Mouse (Mus musculus) liver, postnatal 0 days (tissue): ENCODE data around the gene 1700102P08Rik. TPM values are rescaled to one million over a fixed set of nuclear protein-coding genes. Genes with fewer than 3 reads are reported as not detected.
A peak's percentile ranks its signal among the peaks of the same experiment; 100 is the strongest.

Experiments
- ATAC-seq: fragments of 200-750 bp; cut with Nextera tagmentation; 2 replicates; pipeline ENCODE4 v1.8.0; 2017; ENCODE audit warnings: mild to moderate bottlenecking, moderate library complexity
- DNase-seq: peaks from one replicate; pipeline ENCODE4 v3.0.0-alpha.2; 2016
- H3K27ac ChIP-seq: fragments of 300-500 bp; sonication (generic); 2 replicates; pipeline ENCODE4 v1.5.1; 2014; ENCODE audit warnings: antibody characterized with exemption, moderate library complexity, mild to moderate bottlenecking, low read depth
- H3K27me3 ChIP-seq: fragments of 300-500 bp; sonication (generic); 2 replicates; pipeline ENCODE4 v1.6.1; 2014; ENCODE audit warnings: low read length, control low read depth, mixed read lengths; ENCODE audit not compliant: insufficient read depth
- H3K36me3 ChIP-seq: fragments of 300-500 bp; sonication (generic); replicated peaks from 2 replicates; pipeline ENCODE4 v1.6.1; 2014; ENCODE audit warnings: mild to moderate bottlenecking, control low read depth, low read length, moderate library complexity, mixed read lengths; ENCODE audit not compliant: insufficient read depth
- H3K4me1 ChIP-seq: fragments of 300-500 bp; sonication (generic); 2 replicates; pipeline ENCODE4 v1.6.1; 2014; ENCODE audit warnings: antibody characterized with exemption, mild to moderate bottlenecking, control low read depth; ENCODE audit not compliant: insufficient read depth
- H3K4me2 ChIP-seq: fragments of 300-500 bp; sonication (generic); 2 replicates; pipeline ENCODE4 v1.6.1; 2014; ENCODE audit warnings: low read depth, mild to moderate bottlenecking, low read length, moderate library complexity, mixed read lengths
- H3K4me3 ChIP-seq: fragments of 300-500 bp; sonication (generic); 2 replicates; pipeline ENCODE4 v1.5.1; 2014; ENCODE audit warnings: low read depth, low read length
- H3K9ac ChIP-seq: fragments of 300-500 bp; sonication (generic); replicated peaks from 2 replicates; pipeline ENCODE4 v1.6.1; 2014; ENCODE audit warnings: mild to moderate bottlenecking, moderate library complexity
- H3K9me3 ChIP-seq: fragments of 300-500 bp; sonication (generic); 2 replicates; pipeline ENCODE4 v1.6.1; 2016; ENCODE audit warnings: mild to moderate bottlenecking, control low read depth, low read length, mixed read lengths
- CTCF ChIP-seq: sonication (generic); IDR thresholded peaks from 2 replicates; pipeline ENCODE4 v1.5.1; 2016; ENCODE audit warnings: antibody characterized with exemption, low read depth
- EP300 ChIP-seq: IDR thresholded peaks from 2 replicates; pipeline ENCODE4 v1.6.1; 2016; ENCODE audit warnings: antibody characterized with exemption, low read depth, mild to moderate bottlenecking
- WGBS: fragments of 180-500 bp; shearing (Covaris S2); extraction: QIAGEN DNeasy Blood & Tissue Kit; methylation state at CpG from one replicate; pipeline ENCODE4 v1.1.7; 2014; ENCODE audit not compliant: insufficient replicate concordance; 5-methylcytosine and 5-hydroxymethylcytosine counted together
- polyA plus RNA-seq: library from polyadenylated mRNA; unstranded; fragments of >200 nt; fragmentation: Nextera tagmentation; extraction: Ambion mirVana; gene quantifications from 2 replicates; pipeline ENCODE4 v1.2.1, GENCODE M21; 2015

1700102P08Rik gene
- 0.14 and 0.22 TPM in 2 replicates for polyA plus RNA-seq

- DNase-seq: no peak
- Histone ChIP-seq H3K4me2 (no peak within 1 kb of the TSS), H3K27me3 (no peaks in the 10 kb centered on the region), H3K36me3 (peaks cover 42% of the 10 kb centered on the region), H3K4me3 (no peak within 1 kb of the TSS), H3K4me1 (no peaks in the 10 kb centered on the region), H3K9ac (no peak within 1 kb of the TSS), H3K27ac (no peak within 1 kb of the TSS), H3K9me3 (no peaks in the 10 kb centered on the region)
- ATAC-seq: no peak
- WGBS: 82% methylated on average over 18 of the region's 18 CpGs
- TF ChIP-seq CTCF (no peak), EP300 (no peak)
Observed at GRCm38 (mm10) chr9:108392676-108393075, at the start of gene 1700102P08Rik. Gene 1700102P08Rik, plus strand, starts transcription at chr9:108392805.

- H3K9ac ChIP-seq: peak overlapping the region; percentile 36
- H3K36me3 ChIP-seq: peaks cover 17% of the 10 kb centered on the region
- no peaks in the 10 kb centered on the region for H3K9me3 ChIP-seq
- TF ChIP-seq EP300 (no peak), CTCF (no peak)
- ATAC-seq (no peak), DNase-seq (no peak)
- no peaks in the 10 kb centered on the region for H3K27me3 ChIP-seq
- WGBS: 56% methylated on average over 3 of the region's 3 CpGs
- H3K4me3 ChIP-seq: no peak overlapping the region
- H3K27ac ChIP-seq: peak overlapping the region; percentile 100
- H3K4me1 ChIP-seq: peaks cover 60% of the 10 kb centered on the region
- H3K4me2 ChIP-seq: peak overlapping the region; percentile 38
Observed at GRCm38 (mm10) chr9:108343331-108343730, 49.3 kb upstream of the 1700102P08Rik start.

GRCm38 (mm10) chr9:108343835-108344234 lies 48.8 kb upstream of the 1700102P08Rik start:
- Histone ChIP-seq H3K4me3 (no peak overlapping the region), H3K9ac (no peak overlapping the region), H3K27ac (peak overlapping the region; percentile 100), H3K9me3 (no peaks in the 10 kb centered on the region), H3K4me2 (peak overlapping the region; percentile 38; the same call in 1 of the 2 replicates), H3K27me3 (no peaks in the 10 kb centered on the region), H3K4me1 (peaks cover 61% of the 10 kb centered on the region), H3K36me3 (peaks cover 17% of the 10 kb centered on the region)
- DNase-seq (no peak), ATAC-seq (no peak)
- 90% methylated on average over 1 of the region's 1 CpGs for WGBS
- TF ChIP-seq CTCF: no peak
- TF ChIP-seq EP300: peak; percentile 66

GRCm38 (mm10) chr9:108344471-108344870 lies 48.1 kb upstream of the 1700102P08Rik start:
- H3K4me3 ChIP-seq: no peak overlapping the region
- 75% methylated on average over 4 of the region's 4 CpGs for WGBS
- no peaks in the 10 kb centered on the region for H3K9me3 ChIP-seq
- H3K9ac ChIP-seq: no peak overlapping the region
- ATAC-seq: no peak
- TF ChIP-seq CTCF (no peak), EP300 (peak; percentile 16; the same call in 1 of the 2 replicates)
- no peak for DNase-seq
- H3K4me2 ChIP-seq: no peak overlapping the region; the same call in none of the 2 replicates
- peaks cover 17% of the 10 kb centered on the region for H3K36me3 ChIP-seq
- H3K27me3 ChIP-seq: no peaks in the 10 kb centered on the region
- H3K4me1 ChIP-seq: peaks cover 65% of the 10 kb centered on the region
- H3K27ac ChIP-seq: peak overlapping the region; percentile 100

- peaks cover 14% of the 10 kb centered on the region for H3K36me3 ChIP-seq
- H3K27ac ChIP-seq: peak overlapping the region; percentile 98
- H3K4me2 ChIP-seq: peak overlapping the region; percentile 84
- DNase-seq: no peak
- no peaks in the 10 kb centered on the region for H3K27me3 ChIP-seq
- WGBS: 3% methylated on average over 11 of the region's 11 CpGs
- no peak for ATAC-seq
- no peaks in the 10 kb centered on the region for H3K9me3 ChIP-seq
- peak overlapping the region; percentile 81 for H3K4me3 ChIP-seq
- TF ChIP-seq CTCF: no peak
- peak overlapping the region; percentile 82 for H3K9ac ChIP-seq
- H3K4me1 ChIP-seq: peaks cover 48% of the 10 kb centered on the region
Observed at GRCm38 (mm10) chr9:108347024-108347423, 45.6 kb upstream of the 1700102P08Rik start.

- ATAC-seq: peak; percentile 92
- Histone ChIP-seq H3K27me3 (no peaks in the 10 kb centered on the region), H3K4me3 (peak within 1 kb of the TSS; percentile 81), H3K9ac (peak within 1 kb of the TSS; percentile 82), H3K36me3 (peaks cover 21% of the 10 kb centered on the region), H3K4me1 (peaks cover 41% of the 10 kb centered on the region), H3K4me2 (peak within 1 kb of the TSS; percentile 84), H3K9me3 (no peaks in the 10 kb centered on the region), H3K27ac (peak within 1 kb of the TSS; percentile 98)
- under 1% methylated on average over 72 of the region's 75 CpGs for WGBS
- DNase-seq: peak; percentile 94
- TF ChIP-seq EP300 (no peak), CTCF (peak; percentile 16; the same call in 1 of the 2 replicates)
Observed at GRCm38 (mm10) chr9:108347540-108348289, 44.9 kb upstream of the 1700102P08Rik start, which contains the start of gene Usp4. Gene Usp4, plus strand, starts transcription at chr9:108347853.
